Mouse (Mus musculus): ENCODE results near the gene Olfr1220. TPM values are rescaled to one million over a fixed set of nuclear protein-coding genes. Genes with fewer than 3 reads are reported as not detected.

Olfr1220 gene
- not detected in 2 replicates for polyA plus RNA-seq (2012; rRNA removed; ENCODE audit: low replicate concordance)

DNA sequence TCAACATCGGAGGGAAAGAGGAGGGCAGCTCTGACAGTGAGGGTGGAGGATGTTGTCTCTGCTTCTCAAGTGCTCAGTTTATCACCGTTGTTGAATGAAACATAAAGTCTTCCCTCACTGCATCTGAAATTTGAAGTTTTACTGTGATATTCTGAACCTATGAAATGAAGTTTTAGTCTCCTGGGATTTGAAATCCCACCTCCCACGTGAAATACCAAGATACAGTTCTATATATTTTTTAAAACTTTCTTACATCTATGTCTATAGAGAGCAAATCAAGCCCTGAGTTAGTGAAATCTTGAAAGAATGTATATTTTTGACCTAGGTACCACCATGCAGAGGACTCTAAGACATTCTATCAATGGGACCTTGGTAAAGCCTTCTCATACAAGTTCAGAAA, at the start of gene Olfr1220:
Gene Olfr1220 (minus strand): TSS at position 101 of the 400 bp plus-strand sequence.

DNA sequence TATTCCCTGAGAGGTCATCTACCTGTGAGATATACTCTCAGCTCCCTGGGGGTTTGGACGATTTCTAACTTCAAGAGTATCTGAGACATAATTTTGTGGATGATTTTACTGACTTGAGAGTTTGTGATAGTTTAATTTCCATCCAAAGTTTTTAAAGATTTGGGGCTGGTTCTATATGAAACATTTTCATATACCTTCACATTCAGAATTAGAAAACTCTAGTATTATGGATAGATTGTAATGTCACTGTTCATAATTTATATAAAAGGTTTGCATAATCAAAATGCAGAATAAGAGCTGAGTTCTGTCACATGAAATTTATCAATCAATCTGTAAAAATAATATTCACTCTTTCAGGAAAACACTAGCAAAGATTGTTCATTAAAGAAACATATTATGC, 44.8 kb upstream of the Olfr1220 start, which contains the start of gene Olfr1223:
Gene Olfr1223 (minus strand): TSS at position 101 of the 400 bp plus-strand sequence.

GRCm38 (mm10) chr2:89132954-89133353, 26.3 kb upstream of the Olfr1220 start, which contains the start of gene Olfr1222:
TSS of gene Olfr1222 (minus strand) at chr2:89133054.

DNA sequence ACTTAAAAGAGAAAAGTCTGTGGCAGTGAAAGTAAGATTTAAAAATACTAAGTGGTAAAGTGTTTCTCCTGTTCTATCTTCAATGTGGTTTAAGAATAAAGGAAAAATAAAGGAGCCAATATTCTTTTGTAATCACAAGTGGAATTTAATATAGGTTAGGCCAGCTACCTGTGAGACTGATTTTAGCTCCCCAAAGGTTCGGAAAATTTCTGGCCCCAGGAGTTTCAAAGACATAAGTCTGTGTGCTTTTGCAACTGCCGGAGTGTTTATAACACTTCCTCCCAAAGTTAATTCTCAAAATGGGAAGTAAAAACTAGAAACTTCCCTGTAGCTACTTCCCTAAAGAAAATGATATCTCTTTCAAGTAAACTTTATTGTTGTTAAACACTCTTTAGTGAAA, 10.5 kb upstream of the Olfr1220 start, which contains the start of gene Olfr1221:
Gene Olfr1221 (minus strand): TSS at position 101 of the 400 bp plus-strand sequence.

DNA sequence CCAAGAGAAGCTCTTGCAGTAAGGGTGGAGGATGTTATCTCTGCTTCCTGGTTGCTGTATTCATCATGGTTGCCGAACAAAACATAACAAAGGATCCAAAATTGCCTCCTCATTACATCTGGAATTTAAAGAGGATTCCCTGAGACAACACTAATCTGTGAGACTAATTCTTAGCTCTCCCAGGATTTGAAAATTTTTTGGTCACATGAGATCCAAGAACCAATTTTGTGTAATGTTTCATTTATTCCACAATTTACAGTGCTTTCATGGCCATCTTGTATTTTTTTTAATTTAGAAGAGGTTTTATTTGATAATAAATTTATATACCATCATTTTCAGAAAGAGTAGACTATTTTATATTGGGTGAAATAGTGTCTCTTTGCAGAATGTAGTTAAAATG, 23.2 kb downstream of the Olfr1220 start, which contains the start of gene Olfr1219:
Gene Olfr1219 (minus strand): TSS at position 101 of the 400 bp plus-strand sequence.

GRCm38 (mm10) chr2:89061087-89061486, 45.5 kb downstream of the Olfr1220 start, which contains the start of gene Olfr1218:
TSS of gene Olfr1218 (minus strand) at chr2:89061187.

Other genes starting within 250 kb of the Olfr1220 start
- not detected in 2 replicates for gene Olfr1206, start 243.6 kb downstream of the Olfr1220 start, polyA plus RNA-seq (2012; rRNA removed; ENCODE audit: low replicate concordance)
- gene Olfr1208, start 204.5 kb downstream of the Olfr1220 start, polyA plus RNA-seq (2012; rRNA removed; ENCODE audit: low replicate concordance) = not detected in 2 replicates
- not detected in 2 replicates for gene Olfr1209, start 191.7 kb downstream of the Olfr1220 start, polyA plus RNA-seq (2012; rRNA removed; ENCODE audit: low replicate concordance)
- not detected in 2 replicates for gene Olfr1211, start 168.7 kb downstream of the Olfr1220 start, polyA plus RNA-seq (2012; rRNA removed; ENCODE audit: low replicate concordance)
- not detected in 2 replicates for gene Olfr1212, start 152.9 kb downstream of the Olfr1220 start, polyA plus RNA-seq (2012; rRNA removed; ENCODE audit: low replicate concordance)
- not detected in 2 replicates for gene Gm13762, start 126.6 kb downstream of the Olfr1220 start, polyA plus RNA-seq (2012; rRNA removed; ENCODE audit: low replicate concordance)
- gene Olfr1214, start 114.2 kb downstream of the Olfr1220 start, polyA plus RNA-seq (2012; rRNA removed; ENCODE audit: low replicate concordance) = not detected in 2 replicates
- gene Olfr1215, start 99.9 kb downstream of the Olfr1220 start, polyA plus RNA-seq (2012; rRNA removed; ENCODE audit: low replicate concordance) = not detected in 2 replicates
- not detected in 2 replicates for gene Olfr1216, start 88.5 kb downstream of the Olfr1220 start, polyA plus RNA-seq (2012; rRNA removed; ENCODE audit: low replicate concordance)
- gene Olfr1217, start 74.8 kb downstream of the Olfr1220 start, polyA plus RNA-seq (2012; rRNA removed; ENCODE audit: low replicate concordance) = not detected in 2 replicates
- gene Olfr1218, start 45.6 kb downstream of the Olfr1220 start, polyA plus RNA-seq (2012; rRNA removed; ENCODE audit: low replicate concordance) = not detected in 2 replicates
- gene Olfr1219, start 23.3 kb downstream of the Olfr1220 start, polyA plus RNA-seq (2012; rRNA removed; ENCODE audit: low replicate concordance) = not detected in 2 replicates
- not detected in 2 replicates for gene Olfr1221, start 10.4 kb upstream of the Olfr1220 start, polyA plus RNA-seq (2012; rRNA removed; ENCODE audit: low replicate concordance)
- gene Olfr1222, start 26.2 kb upstream of the Olfr1220 start, polyA plus RNA-seq (2012; rRNA removed; ENCODE audit: low replicate concordance) = not detected in 2 replicates
- gene Olfr1223, start 44.7 kb upstream of the Olfr1220 start, polyA plus RNA-seq (2012; rRNA removed; ENCODE audit: low replicate concordance) = not detected in 2 replicates
- not detected in 2 replicates for gene Olfr1224-ps1, start 57.3 kb upstream of the Olfr1220 start, polyA plus RNA-seq (2012; rRNA removed; ENCODE audit: low replicate concordance)
- not detected in 2 replicates for gene Olfr1225, start 67.8 kb upstream of the Olfr1220 start, polyA plus RNA-seq (2012; rRNA removed; ENCODE audit: low replicate concordance)
- gene Olfr1226, start 93.2 kb upstream of the Olfr1220 start, polyA plus RNA-seq (2012; rRNA removed; ENCODE audit: low replicate concordance) = not detected in 2 replicates
- not detected in 2 replicates for gene Olfr1228, start 147.2 kb upstream of the Olfr1220 start, polyA plus RNA-seq (2012; rRNA removed; ENCODE audit: low replicate concordance)
- gene Olfr1229, start 181.2 kb upstream of the Olfr1220 start, polyA plus RNA-seq (2012; rRNA removed; ENCODE audit: low replicate concordance) = not detected in 2 replicates
- gene Olfr1230, start 190.4 kb upstream of the Olfr1220 start, polyA plus RNA-seq (2012; rRNA removed; ENCODE audit: low replicate concordance) = not detected in 2 replicates
- not detected in 2 replicates for gene Olfr1231, start 200.2 kb upstream of the Olfr1220 start, polyA plus RNA-seq (2012; rRNA removed; ENCODE audit: low replicate concordance)
- gene Olfr1232, start 222.8 kb upstream of the Olfr1220 start, polyA plus RNA-seq (2012; rRNA removed; ENCODE audit: low replicate concordance) = not detected in 2 replicates
- gene Olfr1233, start 235.6 kb upstream of the Olfr1220 start, polyA plus RNA-seq (2012; rRNA removed; ENCODE audit: low replicate concordance) = not detected in 2 replicates

All from subcutaneous adipose tissue, adult 2 months (tissue).